Mouse (Mus musculus): ENCODE measurements around the gene Sipa1l1. TPM values are rescaled to one million over a fixed set of nuclear protein-coding genes. Genes with fewer than 3 reads are reported as not detected.

Sipa1l1 gene
- polyA plus RNA-seq, 1 experiment = 9.7 TPM

DNA sequence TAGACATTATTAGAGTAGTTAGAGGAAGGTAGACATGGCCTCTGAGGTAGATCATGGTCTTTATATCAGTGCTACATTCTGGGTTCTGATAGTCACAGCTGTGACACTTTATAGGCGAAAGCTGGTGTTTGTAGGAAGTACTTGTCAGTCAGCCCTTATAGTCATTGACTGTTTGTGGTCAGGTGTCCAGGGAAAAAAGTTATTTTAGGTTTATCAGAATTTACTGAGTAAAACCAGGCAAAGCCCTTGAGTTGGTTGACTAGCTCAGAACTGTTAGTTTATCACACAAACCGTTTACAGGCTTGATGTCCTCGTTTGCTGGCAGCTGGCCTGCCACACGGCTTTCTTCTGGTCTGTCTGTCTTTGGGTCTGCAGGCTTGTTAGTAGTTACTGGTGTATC, 61.0 kb downstream of the Sipa1l1 start:
- no peak overlapping the region for H3K4me3 ChIP-seq (ENCODE audit: insufficient read depth, poor library complexity, severe bottlenecking)
- H3K36me3 ChIP-seq (ENCODE audit: control insufficient read depth, insufficient read depth) = no peaks in the 10 kb centered on the region
- H3K79me3 ChIP-seq (ENCODE audit: low read depth) = peaks cover 14% of the 10 kb centered on the region
- H3ac ChIP-seq (ENCODE audit: control insufficient read depth, insufficient read length, low read depth) = no peak overlapping the region
- TF ChIP-seq MYOG (IDR thresholded peaks at IDR 0.05; ENCODE audit: control insufficient read depth, extremely low read depth, insufficient read length) (no peak), MAX (IDR thresholded peaks at IDR 0.05) (no peak), MYOD1 (IDR thresholded peaks at IDR 0.05; ENCODE audit: control insufficient read depth, insufficient read length, low read depth) (no peak), CTCF (IDR thresholded peaks at IDR 0.05; ENCODE audit: control insufficient read depth, insufficient read depth, insufficient read length) (no peak), USF1 (IDR thresholded peaks at IDR 0.05; ENCODE audit: low read depth) (no peak), FOSL1 (IDR thresholded peaks at IDR 0.05; ENCODE audit: insufficient read depth, low read length, poor library complexity, severe bottlenecking) (no peak), CEBPB (IDR thresholded peaks at IDR 0.05; ENCODE audit: low read depth) (no peak)
- no peaks in the 10 kb centered on the region for H3K27me3 ChIP-seq (ENCODE audit: control insufficient read depth, insufficient read depth, insufficient read length)
- peaks cover 68% of the 10 kb centered on the region for H3K79me2 ChIP-seq (ENCODE audit: control insufficient read depth, insufficient read depth)

DNA sequence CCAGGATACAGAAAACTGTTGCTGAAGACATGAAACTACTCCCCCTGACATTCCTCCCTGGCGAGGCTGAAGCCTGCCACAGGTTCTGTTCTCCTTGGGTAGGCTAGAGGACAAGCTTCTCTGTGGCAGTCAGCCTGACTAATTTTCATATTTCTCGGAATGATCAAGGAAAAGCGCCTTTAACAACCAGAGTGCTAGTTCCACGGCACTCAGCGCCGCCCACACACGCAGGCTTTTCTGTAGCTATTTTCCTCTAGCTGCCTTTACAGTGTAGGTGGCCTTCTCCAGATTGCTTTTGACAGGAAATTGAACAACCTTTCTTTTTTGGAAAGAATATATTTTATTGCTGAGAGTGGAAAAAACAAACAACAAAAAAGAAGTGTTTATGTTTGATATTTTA, 62.1 kb downstream of the Sipa1l1 start:
- no peaks in the 10 kb centered on the region for H3K27me3 ChIP-seq (ENCODE audit: control insufficient read depth, insufficient read depth, insufficient read length)
- H3K79me3 ChIP-seq (ENCODE audit: low read depth) = peaks cover 14% of the 10 kb centered on the region
- no peak overlapping the region for H3K4me3 ChIP-seq (ENCODE audit: insufficient read depth, poor library complexity, severe bottlenecking)
- H3K36me3 ChIP-seq (ENCODE audit: control insufficient read depth, insufficient read depth) = no peaks in the 10 kb centered on the region
- H3K79me2 ChIP-seq (ENCODE audit: control insufficient read depth, insufficient read depth) = peaks cover 58% of the 10 kb centered on the region
- no peak for TF ChIP-seq MYOG (IDR thresholded peaks at IDR 0.05; ENCODE audit: control insufficient read depth, extremely low read depth, insufficient read length)
- TF ChIP-seq MYOD1 (IDR thresholded peaks at IDR 0.05; ENCODE audit: control insufficient read depth, insufficient read length, low read depth) = no peak
- no peak for TF ChIP-seq USF1 (IDR thresholded peaks at IDR 0.05; ENCODE audit: low read depth)
- no peak for TF ChIP-seq CTCF (IDR thresholded peaks at IDR 0.05; ENCODE audit: control insufficient read depth, insufficient read depth, insufficient read length)
- TF ChIP-seq CEBPB (IDR thresholded peaks at IDR 0.05; ENCODE audit: low read depth) = no peak
- no peak for TF ChIP-seq FOSL1 (IDR thresholded peaks at IDR 0.05; ENCODE audit: insufficient read depth, low read length, poor library complexity, severe bottlenecking)
- no peak for TF ChIP-seq MAX (IDR thresholded peaks at IDR 0.05)
- H3ac ChIP-seq (ENCODE audit: control insufficient read depth, insufficient read length, low read depth) = no peak overlapping the region

DNA sequence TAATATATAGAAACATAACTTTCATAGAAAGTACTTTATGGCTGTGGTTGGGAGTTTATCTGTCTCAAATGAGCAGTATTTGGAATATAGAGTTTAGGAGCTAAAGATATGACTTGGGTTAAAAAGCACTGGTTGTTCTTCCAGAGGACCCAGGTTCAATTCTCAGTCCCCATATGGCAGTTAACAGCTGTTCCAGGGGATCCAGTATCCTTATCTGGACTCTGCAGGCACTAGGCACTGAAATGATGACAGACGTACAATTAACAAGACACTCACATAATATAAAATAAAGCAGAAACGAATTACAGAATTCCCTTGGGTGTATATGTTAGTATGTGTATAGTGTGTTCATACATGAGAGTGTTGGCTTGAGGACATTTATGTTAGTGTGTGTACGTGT, 64.1 kb downstream of the Sipa1l1 start:
- TF ChIP-seq MAX (IDR thresholded peaks at IDR 0.05) (no peak), FOSL1 (IDR thresholded peaks at IDR 0.05; ENCODE audit: insufficient read depth, low read length, poor library complexity, severe bottlenecking) (no peak), USF1 (IDR thresholded peaks at IDR 0.05; ENCODE audit: low read depth) (no peak), CTCF (IDR thresholded peaks at IDR 0.05; ENCODE audit: control insufficient read depth, insufficient read depth, insufficient read length) (no peak), MYOD1 (IDR thresholded peaks at IDR 0.05; ENCODE audit: control insufficient read depth, insufficient read length, low read depth) (no peak), MYOG (IDR thresholded peaks at IDR 0.05; ENCODE audit: control insufficient read depth, extremely low read depth, insufficient read length) (no peak), CEBPB (IDR thresholded peaks at IDR 0.05; ENCODE audit: low read depth) (no peak)
- no peak overlapping the region for H3ac ChIP-seq (ENCODE audit: control insufficient read depth, insufficient read length, low read depth)
- H3K79me2 ChIP-seq (ENCODE audit: control insufficient read depth, insufficient read depth) = peaks cover 45% of the 10 kb centered on the region
- no peaks in the 10 kb centered on the region for H3K36me3 ChIP-seq (ENCODE audit: control insufficient read depth, insufficient read depth)
- peaks cover 9% of the 10 kb centered on the region for H3K79me3 ChIP-seq (ENCODE audit: low read depth)
- no peaks in the 10 kb centered on the region for H3K27me3 ChIP-seq (ENCODE audit: control insufficient read depth, insufficient read depth, insufficient read length)
- H3K4me3 ChIP-seq (ENCODE audit: insufficient read depth, poor library complexity, severe bottlenecking) = no peak overlapping the region

DNA sequence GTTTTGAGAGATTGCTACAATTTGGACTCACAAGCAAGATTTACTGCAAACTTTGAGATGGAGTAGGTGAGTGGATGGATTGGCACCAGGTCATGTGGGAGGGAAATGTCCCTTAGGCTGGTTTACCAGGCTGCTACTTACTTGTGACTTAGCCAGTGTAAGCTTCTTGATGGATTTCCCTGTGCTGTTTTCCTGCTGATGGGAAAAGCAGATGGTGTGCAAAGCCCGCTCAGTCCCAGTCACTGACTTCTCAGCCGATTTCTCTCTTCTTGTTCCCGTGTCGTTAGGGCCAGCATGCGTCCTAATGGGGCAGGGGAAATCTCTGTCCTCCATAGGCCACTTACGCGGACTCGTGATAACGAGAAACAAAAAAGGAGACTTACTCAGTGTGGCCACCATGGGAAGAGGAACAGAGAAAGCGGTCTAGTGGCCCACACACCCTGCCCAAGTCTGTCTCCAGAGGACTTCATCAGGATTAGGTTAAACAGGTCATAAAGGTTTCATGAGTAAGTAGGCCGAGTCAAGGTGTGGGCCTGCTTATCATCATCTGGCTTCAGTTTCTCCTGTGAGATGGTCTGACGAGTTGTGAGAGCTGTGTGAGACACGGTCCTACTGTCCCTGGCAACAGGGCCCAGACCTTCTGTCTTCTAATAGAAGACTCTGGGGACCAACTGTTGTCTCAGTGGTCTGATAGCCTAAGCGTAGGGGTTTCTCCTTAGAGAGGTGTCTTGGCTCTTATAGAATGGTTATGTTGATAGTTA, 65.5 kb downstream of the Sipa1l1 start:
- Histone ChIP-seq H3K4me3 (ENCODE audit: insufficient read depth, poor library complexity, severe bottlenecking) (no peak overlapping the region), H3K36me3 (ENCODE audit: control insufficient read depth, insufficient read depth) (no peaks in the 10 kb centered on the region), H3K27me3 (ENCODE audit: control insufficient read depth, insufficient read depth, insufficient read length) (no peaks in the 10 kb centered on the region), H3K79me3 (ENCODE audit: low read depth) (peaks cover 9% of the 10 kb centered on the region), H3ac (ENCODE audit: control insufficient read depth, insufficient read length, low read depth) (no peak overlapping the region), H3K79me2 (ENCODE audit: control insufficient read depth, insufficient read depth) (peaks cover 32% of the 10 kb centered on the region)
- no peak for TF ChIP-seq USF1 (IDR thresholded peaks at IDR 0.05; ENCODE audit: low read depth)
- TF ChIP-seq CTCF (IDR thresholded peaks at IDR 0.05; ENCODE audit: control insufficient read depth, insufficient read depth, insufficient read length) = no peak
- no peak for TF ChIP-seq FOSL1 (IDR thresholded peaks at IDR 0.05; ENCODE audit: insufficient read depth, low read length, poor library complexity, severe bottlenecking)
- no peak for TF ChIP-seq MAX (IDR thresholded peaks at IDR 0.05)
- TF ChIP-seq MYOG (IDR thresholded peaks at IDR 0.05; ENCODE audit: control insufficient read depth, extremely low read depth, insufficient read length) = no peak
- TF ChIP-seq MYOD1 (IDR thresholded peaks at IDR 0.05; ENCODE audit: control insufficient read depth, insufficient read length, low read depth) = no peak
- TF ChIP-seq CEBPB (IDR thresholded peaks at IDR 0.05; ENCODE audit: low read depth) = no peak

DNA sequence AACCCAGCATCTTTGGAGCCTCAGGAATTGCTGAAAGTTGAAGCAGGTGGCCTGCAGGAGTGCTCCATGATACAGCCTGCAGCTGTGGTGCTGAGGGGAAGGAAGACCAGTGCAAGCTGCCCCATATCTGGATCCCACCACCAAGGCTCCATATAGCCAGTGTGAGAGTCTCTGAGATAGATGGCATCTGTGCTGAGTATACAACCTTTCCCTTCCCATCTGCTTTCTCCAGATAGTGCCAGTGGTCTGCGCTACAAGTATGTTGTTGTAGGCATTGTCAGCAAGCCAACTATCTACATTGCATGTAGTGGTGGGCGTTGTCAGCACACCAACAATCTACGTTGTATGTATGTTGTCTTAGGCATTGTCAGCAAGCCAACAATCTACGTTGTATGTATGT, 68.0 kb downstream of the Sipa1l1 start:
- TF ChIP-seq MYOG (IDR thresholded peaks at IDR 0.05; ENCODE audit: control insufficient read depth, extremely low read depth, insufficient read length) = no peak
- TF ChIP-seq USF1 (IDR thresholded peaks at IDR 0.05; ENCODE audit: low read depth) = no peak
- no peak for TF ChIP-seq MYOD1 (IDR thresholded peaks at IDR 0.05; ENCODE audit: control insufficient read depth, insufficient read length, low read depth)
- no peak for TF ChIP-seq CEBPB (IDR thresholded peaks at IDR 0.05; ENCODE audit: low read depth)
- TF ChIP-seq CTCF (IDR thresholded peaks at IDR 0.05; ENCODE audit: control insufficient read depth, insufficient read depth, insufficient read length) = no peak
- no peak for TF ChIP-seq MAX (IDR thresholded peaks at IDR 0.05)
- Histone ChIP-seq H3K79me3 (ENCODE audit: low read depth) (no peaks in the 10 kb centered on the region), H3ac (ENCODE audit: control insufficient read depth, insufficient read length, low read depth) (no peak overlapping the region), H3K79me2 (ENCODE audit: control insufficient read depth, insufficient read depth) (peaks cover 8% of the 10 kb centered on the region), H3K27me3 (ENCODE audit: control insufficient read depth, insufficient read depth, insufficient read length) (no peaks in the 10 kb centered on the region), H3K4me3 (ENCODE audit: insufficient read depth, poor library complexity, severe bottlenecking) (no peak overlapping the region), H3K36me3 (ENCODE audit: control insufficient read depth, insufficient read depth) (no peaks in the 10 kb centered on the region)
